Mouse (Mus musculus): ENCODE data around the gene Pacsin2. TPM values are rescaled to one million over a fixed set of nuclear protein-coding genes. Genes with fewer than 3 reads are reported as not detected.

The Pacsin2 gene
- polyA plus RNA-seq, 1 experiment from 2014 or later = 59.3 TPM

GRCm38 (mm10) chr15:83476593-83477273, 12.3 kb upstream of the Pacsin2 start:
- H3K27me3 ChIP-seq = no peaks in the 10 kb centered on the region
- no peak overlapping the region for H3K4me3 ChIP-seq
- 64% methylated on average over 12 of the region's 12 CpGs for WGBS
- H3K27ac ChIP-seq = no peak overlapping the region
- H3K4me2 ChIP-seq = no peak overlapping the region
- ATAC-seq (replicated peaks; ENCODE audit: insufficient number of reproducible peaks, insufficient read depth, low FRiP score, low read depth) = no peak; the same call in 1 of the 2 replicates
- no peaks in the 10 kb centered on the region for H3K36me3 ChIP-seq
- H3K4me1 ChIP-seq (replicated peaks) = peaks cover 24% of the 10 kb centered on the region
- no peaks in the 10 kb centered on the region for H3K9me3 ChIP-seq (replicated peaks)
- no peak overlapping the region for H3K9ac ChIP-seq

GRCm38 (mm10) chr15:83474466-83474836, 10.0 kb upstream of the Pacsin2 start:
- H3K4me2 ChIP-seq = peak overlapping the region; percentile 18; the same call in 1 of the 2 replicates
- no peaks in the 10 kb centered on the region for H3K36me3 ChIP-seq
- H3K4me1 ChIP-seq (replicated peaks) = peaks cover 30% of the 10 kb centered on the region
- 15% methylated on average over 5 of the region's 5 CpGs for WGBS
- H3K4me3 ChIP-seq = no peak overlapping the region
- peak overlapping the region; percentile 66 for H3K27ac ChIP-seq
- H3K27me3 ChIP-seq = no peaks in the 10 kb centered on the region
- no peaks in the 10 kb centered on the region for H3K9me3 ChIP-seq (replicated peaks)
- H3K9ac ChIP-seq = no peak overlapping the region
- no peak for ATAC-seq (replicated peaks; ENCODE audit: insufficient number of reproducible peaks, insufficient read depth, low FRiP score, low read depth)

- WGBS = 51% methylated on average over 10 of the region's 10 CpGs
- ATAC-seq (replicated peaks; ENCODE audit: insufficient number of reproducible peaks, insufficient read depth, low FRiP score, low read depth) = peak; percentile 68
These were observed 9.5 kb upstream of the Pacsin2 start for GRCm38 (mm10) chr15:83473832-83474465.

GRCm38 (mm10) chr15:83473251-83473650, 8.8 kb upstream of the Pacsin2 start:
- no peak overlapping the region for H3K4me3 ChIP-seq
- H3K27ac ChIP-seq = no peak overlapping the region
- 81% methylated on average over 1 of the region's 1 CpGs for WGBS
- H3K4me1 ChIP-seq (replicated peaks) = peaks cover 30% of the 10 kb centered on the region
- no peak overlapping the region for H3K9ac ChIP-seq
- H3K27me3 ChIP-seq = no peaks in the 10 kb centered on the region
- no peak for ATAC-seq (replicated peaks; ENCODE audit: insufficient number of reproducible peaks, insufficient read depth, low FRiP score, low read depth)
- H3K36me3 ChIP-seq = no peaks in the 10 kb centered on the region
- no peaks in the 10 kb centered on the region for H3K9me3 ChIP-seq (replicated peaks)
- no peak overlapping the region for H3K4me2 ChIP-seq

More at GRCm38 (mm10) chr15:83473832-83474465, 9.5 kb upstream of the Pacsin2 start:
- no peaks in the 10 kb centered on the region for H3K27me3 ChIP-seq
- H3K27ac ChIP-seq = peak overlapping the region; percentile 66
- H3K9me3 ChIP-seq (replicated peaks) = no peaks in the 10 kb centered on the region
- H3K4me1 ChIP-seq (replicated peaks) = peaks cover 30% of the 10 kb centered on the region
- peak overlapping the region; percentile 18; the same call in 1 of the 2 replicates for H3K4me2 ChIP-seq
- H3K36me3 ChIP-seq = no peaks in the 10 kb centered on the region
- H3K9ac ChIP-seq = no peak overlapping the region
- H3K4me3 ChIP-seq = no peak overlapping the region

- Histone ChIP-seq H3K36me3 (no peaks in the 10 kb centered on the region), H3K4me3 (no peak overlapping the region), H3K4me2 (no peak overlapping the region), H3K9ac (no peak overlapping the region), H3K27ac (peak overlapping the region; percentile 81), H3K4me1 (replicated peaks) (peaks cover 30% of the 10 kb centered on the region), H3K9me3 (replicated peaks) (no peaks in the 10 kb centered on the region), H3K27me3 (no peaks in the 10 kb centered on the region)
- ATAC-seq (replicated peaks; ENCODE audit: insufficient number of reproducible peaks, insufficient read depth, low FRiP score, low read depth) = peak; percentile 69
- WGBS = 42% methylated on average over 7 of the region's 7 CpGs
These were observed 7.1 kb upstream of the Pacsin2 start for GRCm38 (mm10) chr15:83471476-83471875.

- ATAC-seq (replicated peaks; ENCODE audit: insufficient number of reproducible peaks, insufficient read depth, low FRiP score, low read depth) = no peak
- H3K27ac ChIP-seq = no peak overlapping the region
- 86% methylated on average over 8 of the region's 8 CpGs for WGBS
These were observed 6.0 kb upstream of the Pacsin2 start for GRCm38 (mm10) chr15:83470443-83470842.

GRCm38 (mm10) chr15:83469279-83469821, 4.9 kb upstream of the Pacsin2 start:
- Histone ChIP-seq H3K4me2 (no peak overlapping the region), H3K4me1 (replicated peaks) (peaks cover 24% of the 10 kb centered on the region), H3K36me3 (no peaks in the 10 kb centered on the region), H3K9me3 (replicated peaks) (no peaks in the 10 kb centered on the region), H3K4me3 (no peak overlapping the region), H3K27me3 (no peaks in the 10 kb centered on the region), H3K27ac (no peak overlapping the region), H3K9ac (no peak overlapping the region)
- 45% methylated on average over 6 of the region's 6 CpGs for WGBS
- no peak for ATAC-seq (replicated peaks; ENCODE audit: insufficient number of reproducible peaks, insufficient read depth, low FRiP score, low read depth)

More at GRCm38 (mm10) chr15:83470443-83470842, 6.0 kb upstream of the Pacsin2 start:
- Histone ChIP-seq H3K4me3 (no peak overlapping the region), H3K9me3 (replicated peaks) (no peaks in the 10 kb centered on the region), H3K27me3 (no peaks in the 10 kb centered on the region), H3K4me1 (replicated peaks) (peaks cover 30% of the 10 kb centered on the region), H3K36me3 (no peaks in the 10 kb centered on the region), H3K4me2 (no peak overlapping the region), H3K9ac (no peak overlapping the region)

GRCm38 (mm10) chr15:83467232-83467966, 3.0 kb upstream of the Pacsin2 start:
- 69% methylated on average over 9 of the region's 9 CpGs for WGBS
- ATAC-seq (replicated peaks; ENCODE audit: insufficient number of reproducible peaks, insufficient read depth, low FRiP score, low read depth) = no peak
- Histone ChIP-seq H3K27me3 (no peaks in the 10 kb centered on the region), H3K27ac (no peak overlapping the region), H3K9me3 (replicated peaks) (no peaks in the 10 kb centered on the region), H3K36me3 (no peaks in the 10 kb centered on the region), H3K9ac (no peak overlapping the region), H3K4me1 (replicated peaks) (peaks cover 26% of the 10 kb centered on the region), H3K4me2 (no peak overlapping the region), H3K4me3 (no peak overlapping the region)

- Histone ChIP-seq H3K4me2 (no peak overlapping the region), H3K4me1 (replicated peaks) (peaks cover 19% of the 10 kb centered on the region), H3K36me3 (no peaks in the 10 kb centered on the region), H3K9me3 (replicated peaks) (no peaks in the 10 kb centered on the region), H3K27ac (no peak overlapping the region), H3K4me3 (no peak overlapping the region), H3K27me3 (no peaks in the 10 kb centered on the region), H3K9ac (no peak overlapping the region)
- 64% methylated on average over 4 of the region's 4 CpGs for WGBS
- ATAC-seq (replicated peaks; ENCODE audit: insufficient number of reproducible peaks, insufficient read depth, low FRiP score, low read depth) = no peak
These were observed 1.9 kb upstream of the Pacsin2 start for GRCm38 (mm10) chr15:83466331-83466730.

GRCm38 (mm10) chr15:83464905-83465650, 672 bp upstream of the Pacsin2 start:
- WGBS = 72% methylated on average over 19 of the region's 19 CpGs
- Histone ChIP-seq H3K4me1 (replicated peaks) (peaks cover 12% of the 10 kb centered on the region), H3K4me3 (peak overlapping the region; percentile 91), H3K27me3 (no peaks in the 10 kb centered on the region), H3K36me3 (no peaks in the 10 kb centered on the region), H3K9me3 (replicated peaks) (no peaks in the 10 kb centered on the region), H3K9ac (no peak overlapping the region), H3K27ac (peak overlapping the region; percentile 37), H3K4me2 (peak overlapping the region; percentile 89)
- ATAC-seq (replicated peaks; ENCODE audit: insufficient number of reproducible peaks, insufficient read depth, low FRiP score, low read depth) = no peak

All from heart, embryonic 15.5 days (tissue).